Mouse (Mus musculus) spleen, postnatal 0 days (tissue): ENCODE measurements around the gene Gm17651. TPM values are rescaled to one million over a fixed set of nuclear protein-coding genes. Genes with fewer than 3 reads are reported as not detected.

Source experiments
- polyA plus RNA-seq: library from polyadenylated mRNA; unstranded; fragments of >200 nt; fragmentation: Nextera tagmentation; extraction: Ambion mirVana; gene quantifications from 2 replicates; pipeline ENCODE4 v1.2.1, GENCODE M21; 2015

Gm17651 gene
- polyA plus RNA-seq: not detected in 2 replicates

GRCm38 (mm10) chr3:97674644-97675110, at the start of gene Gm17651:
Gene Gm17651, minus strand, starts transcription at chr3:97674694.

GRCm38 (mm10) chr3:97657655-97658411, 16.7 kb downstream of the Gm17651 start, which contains the start of gene Prkab2:
Gene Prkab2, plus strand, starts transcription at chr3:97658193.

GRCm38 (mm10) chr3:97628391-97629001, 46.0 kb downstream of the Gm17651 start, which contains the start of gene Fmo5:
Gene Fmo5, plus strand, starts transcription at chr3:97628804.

Other genes starting within 250 kb of the Gm17651 start
- gene Chd1l, start 64.5 kb downstream of the Gm17651 start, polyA plus RNA-seq: 16.6 and 18.1 TPM in 2 replicates
- 2.2 and 3.6 TPM in 2 replicates for gene Fmo5, start 45.9 kb downstream of the Gm17651 start, polyA plus RNA-seq
- gene Prkab2, start 16.5 kb downstream of the Gm17651 start, polyA plus RNA-seq: 1.7 and 2.2 TPM in 2 replicates
- 2.4 and 3.0 TPM in 2 replicates for gene Pde4dip, start 214.0 kb upstream of the Gm17651 start, polyA plus RNA-seq
- gene Sec22b, start 226.5 kb upstream of the Gm17651 start, polyA plus RNA-seq: 54.3 and 60.5 TPM in 2 replicates